Mouse (Mus musculus): ENCODE data around the gene Chaf1a. TPM values are rescaled to one million over a fixed set of nuclear protein-coding genes. Genes with fewer than 3 reads are reported as not detected.

Chaf1a gene
- polyA plus RNA-seq, 1 experiment from 2014 or later = 3.6 TPM

DNA sequence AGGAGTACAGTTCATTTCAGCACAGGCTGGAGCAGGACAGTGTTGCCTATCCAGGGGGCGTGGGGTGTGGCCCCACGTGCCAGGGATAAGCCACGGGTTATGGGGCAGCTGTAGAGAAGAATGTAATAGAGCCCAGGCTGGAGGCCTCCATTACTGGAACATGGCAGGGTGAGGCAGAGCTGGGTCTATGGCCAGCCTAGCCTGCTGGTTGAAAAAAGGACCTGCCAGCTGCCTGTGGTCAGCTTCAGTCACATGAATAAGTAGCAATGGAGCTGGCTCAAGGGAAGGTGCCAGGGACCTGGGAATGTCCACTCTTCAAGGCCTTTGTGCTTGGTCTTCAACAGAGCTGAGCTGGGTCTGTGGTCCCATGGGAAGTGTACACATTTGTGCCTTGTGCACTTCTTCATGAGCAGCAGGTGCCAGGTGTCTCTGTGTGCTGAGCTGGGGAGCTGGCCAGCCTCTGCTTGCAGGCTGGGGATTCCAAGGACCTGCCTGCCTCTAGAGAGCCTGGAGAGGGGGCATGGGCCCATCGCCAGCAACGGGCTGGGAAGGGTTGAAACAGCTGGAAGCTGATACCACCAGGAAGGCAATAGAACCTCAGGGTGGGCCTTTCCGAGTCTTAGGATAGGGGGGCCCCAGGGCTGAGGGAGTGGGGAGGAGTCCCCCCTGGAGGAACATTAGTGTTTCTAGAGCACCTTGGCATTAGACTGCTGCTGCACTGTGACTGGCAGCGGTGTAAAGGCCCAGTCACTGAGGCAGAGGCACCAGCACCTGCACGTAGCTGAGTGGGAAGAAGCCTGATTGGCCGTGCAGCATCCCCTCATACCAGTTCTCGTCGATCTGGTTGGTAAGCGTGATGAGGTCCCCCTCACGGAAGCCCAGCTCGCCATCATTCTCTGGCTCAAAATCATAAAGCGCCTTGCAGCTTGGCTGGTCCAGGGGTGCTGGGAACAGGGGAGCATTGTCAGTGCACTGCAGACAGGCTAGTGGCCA is 23.1 kb upstream of the Chaf1a start:
- WGBS = 82% methylated on average over 15 of the region's 15 CpGs
- H3K9ac ChIP-seq (ENCODE audit: low read depth, low read length) = no peak overlapping the region

DNA sequence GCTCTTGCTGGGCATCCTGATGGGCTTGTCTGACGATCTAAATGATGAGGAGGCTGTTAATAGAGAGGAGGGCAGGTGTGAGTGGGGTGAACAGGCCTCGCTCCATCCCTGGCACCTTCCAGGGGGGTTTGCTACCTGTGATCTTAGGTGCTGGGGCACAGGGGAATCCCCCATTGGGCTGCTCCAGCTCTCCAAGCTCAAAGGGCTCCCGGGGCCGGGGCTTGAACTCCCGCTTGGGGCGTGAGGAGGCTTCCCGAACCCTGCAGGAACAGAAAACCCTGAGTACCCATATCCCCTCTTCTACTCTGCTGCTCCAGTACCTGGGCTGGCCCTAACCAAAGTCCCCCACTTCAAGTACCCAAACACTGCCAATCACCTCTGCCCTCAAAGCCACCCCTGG is 22.4 kb upstream of the Chaf1a start:
- Histone ChIP-seq H3K9me3 (replicated peaks; ENCODE audit: control insufficient read depth, low read length, poor library complexity, severe bottlenecking) (no peaks in the 10 kb centered on the region), H3K27ac (ENCODE audit: low read length) (no peak overlapping the region; the same call in 1 of the 2 replicates), H3K4me2 (ENCODE audit: low read length) (no peak overlapping the region), H3K9ac (ENCODE audit: low read depth, low read length) (no peak overlapping the region), H3K4me1 (ENCODE audit: control insufficient read depth, insufficient read depth, low read length) (no peaks in the 10 kb centered on the region), H3K27me3 (ENCODE audit: control insufficient read depth, insufficient read depth, low read depth, low read length) (no peaks in the 10 kb centered on the region), H3K36me3 (ENCODE audit: control insufficient read depth, insufficient read depth, low read length) (peaks cover 49% of the 10 kb centered on the region), H3K4me3 (ENCODE audit: low read depth, low read length) (no peak overlapping the region)
- 90% methylated on average over 7 of the region's 7 CpGs for WGBS
- ATAC-seq = no peak

More for the DNA sequence above, 23.1 kb upstream of the Chaf1a start:
- Histone ChIP-seq H3K27ac (ENCODE audit: low read length) (peak overlapping the region; percentile 33), H3K36me3 (ENCODE audit: control insufficient read depth, insufficient read depth, low read length) (peaks cover 49% of the 10 kb centered on the region), H3K27me3 (ENCODE audit: control insufficient read depth, insufficient read depth, low read depth, low read length) (no peaks in the 10 kb centered on the region), H3K4me2 (ENCODE audit: low read length) (no peak overlapping the region), H3K4me3 (ENCODE audit: low read depth, low read length) (no peak overlapping the region), H3K9me3 (replicated peaks; ENCODE audit: control insufficient read depth, low read length, poor library complexity, severe bottlenecking) (no peaks in the 10 kb centered on the region), H3K4me1 (ENCODE audit: control insufficient read depth, insufficient read depth, low read length) (peaks cover 3% of the 10 kb centered on the region)
- ATAC-seq = no peak

DNA sequence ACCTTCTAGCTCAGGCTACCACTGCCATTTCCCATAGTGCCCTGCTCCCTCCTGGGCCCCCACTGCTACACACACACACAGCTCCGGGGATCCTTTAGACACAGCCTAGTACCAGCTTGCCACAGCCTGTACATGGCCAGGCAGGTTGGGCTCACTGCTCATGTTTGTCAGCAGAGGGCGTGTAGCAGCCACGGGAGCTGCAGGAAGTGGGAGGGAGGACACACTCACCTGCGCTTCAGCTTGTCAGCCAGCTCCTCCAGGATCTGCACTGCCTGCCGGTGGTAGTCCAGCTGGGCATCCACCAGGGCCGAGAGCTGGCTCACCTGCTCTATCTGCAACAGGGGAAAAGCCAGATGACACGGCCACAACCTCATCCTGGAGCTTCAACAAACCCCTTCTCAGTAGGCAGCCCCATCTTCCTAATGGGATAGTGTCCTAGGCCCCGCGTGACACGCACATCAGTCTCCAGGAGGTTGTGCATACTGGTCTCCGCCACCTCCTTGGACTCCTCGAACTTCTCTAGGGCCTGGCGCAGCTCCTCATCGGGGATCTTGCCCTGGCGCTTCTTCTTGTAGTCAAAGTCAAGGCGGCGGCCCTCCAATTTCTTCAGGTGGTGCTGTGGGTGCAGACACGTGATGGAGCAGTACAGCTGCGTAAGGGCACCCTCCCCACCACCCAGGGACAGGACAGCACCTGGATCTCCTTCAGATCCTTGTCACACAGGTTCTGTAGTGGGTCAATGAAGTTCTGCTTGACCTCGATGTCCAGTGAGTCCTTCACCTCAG is 21.7 kb upstream of the Chaf1a start:
- H3K4me2 ChIP-seq (ENCODE audit: low read length) = no peak overlapping the region
- no peak overlapping the region; the same call in 1 of the 2 replicates for H3K27ac ChIP-seq (ENCODE audit: low read length)
- H3K27me3 ChIP-seq (ENCODE audit: control insufficient read depth, insufficient read depth, low read depth, low read length) = no peaks in the 10 kb centered on the region
- H3K9me3 ChIP-seq (replicated peaks; ENCODE audit: control insufficient read depth, low read length, poor library complexity, severe bottlenecking) = no peaks in the 10 kb centered on the region
- H3K4me3 ChIP-seq (ENCODE audit: low read depth, low read length) = no peak overlapping the region
- H3K9ac ChIP-seq (ENCODE audit: low read depth, low read length) = no peak overlapping the region
- peak; percentile 30 for ATAC-seq
- H3K4me1 ChIP-seq (ENCODE audit: control insufficient read depth, insufficient read depth, low read length) = no peaks in the 10 kb centered on the region
- 75% methylated on average over 20 of the region's 20 CpGs for WGBS
- peaks cover 45% of the 10 kb centered on the region for H3K36me3 ChIP-seq (ENCODE audit: control insufficient read depth, insufficient read depth, low read length)

DNA sequence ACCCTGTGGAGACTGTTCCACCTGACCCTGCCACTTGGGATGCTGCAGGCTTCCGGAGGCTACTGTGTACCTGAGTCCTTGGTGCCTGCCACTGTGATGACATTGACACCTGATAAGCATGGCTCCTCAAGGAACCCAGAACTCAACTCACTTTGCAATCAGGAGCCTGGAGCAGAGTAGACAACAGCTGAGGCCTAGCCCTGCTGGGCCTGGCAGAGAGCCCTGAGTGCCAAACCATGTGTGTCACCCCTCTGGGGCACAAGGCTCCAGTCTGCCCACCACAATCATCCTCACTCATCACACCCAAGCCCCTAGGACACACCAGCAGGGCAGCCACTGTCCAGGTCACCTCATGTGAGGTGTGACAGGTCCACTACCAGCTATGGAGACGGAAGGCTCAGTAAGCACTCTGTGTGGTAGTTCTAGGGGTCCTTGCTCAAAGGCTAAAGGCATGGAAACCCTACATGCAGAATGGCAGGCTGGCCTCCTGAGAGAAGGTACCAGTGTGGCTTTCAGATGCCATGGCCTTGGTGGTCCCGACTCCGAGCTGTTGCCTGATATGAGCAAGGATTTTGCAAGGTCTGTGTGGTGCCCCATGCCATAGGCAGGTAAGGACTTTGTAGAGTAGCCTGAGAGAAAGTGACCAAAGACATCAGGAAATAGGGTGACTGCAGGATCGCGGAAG is 19.7 kb upstream of the Chaf1a start:
- WGBS = 91% methylated on average over 6 of the region's 6 CpGs
- H3K27me3 ChIP-seq (ENCODE audit: control insufficient read depth, insufficient read depth, low read depth, low read length) = no peaks in the 10 kb centered on the region

DNA sequence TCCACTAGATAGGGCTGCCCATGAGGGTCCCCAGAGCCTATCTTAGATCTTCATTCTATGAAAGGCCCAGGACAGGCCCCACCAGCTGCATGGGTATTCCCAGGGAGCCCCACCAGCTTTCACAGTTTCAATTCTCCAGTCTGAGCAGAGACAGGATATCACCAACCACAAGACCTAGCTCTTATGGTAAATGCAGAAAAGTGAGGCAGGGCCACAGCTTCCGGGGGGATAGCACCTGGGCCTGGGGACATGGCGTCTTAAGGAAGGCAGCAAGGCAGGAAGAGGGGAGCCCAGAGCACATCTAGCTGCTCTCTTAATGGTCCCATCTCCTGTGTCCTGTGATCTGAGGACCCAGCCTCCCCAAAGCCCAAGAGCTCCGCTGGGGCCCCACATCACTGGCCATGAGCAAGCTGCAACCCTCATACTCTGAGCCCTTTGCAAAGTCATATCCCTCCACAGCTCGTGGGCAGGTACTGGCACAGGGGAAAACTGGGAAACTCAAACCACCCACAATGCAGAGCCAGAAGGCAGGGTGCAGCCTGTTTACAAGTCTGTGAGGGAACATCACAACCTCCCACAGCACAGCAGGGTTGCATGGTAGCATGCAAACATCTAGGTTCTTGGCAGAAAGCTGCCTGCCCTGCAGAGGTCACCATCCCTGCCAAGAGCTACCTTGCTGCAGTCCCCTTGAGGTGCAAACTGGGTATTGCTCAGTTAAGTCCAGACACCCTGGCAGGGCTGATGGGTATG is 18.9 kb upstream of the Chaf1a start:
- 84% methylated on average over 4 of the region's 4 CpGs for WGBS
- peaks cover 26% of the 10 kb centered on the region for H3K36me3 ChIP-seq (ENCODE audit: control insufficient read depth, insufficient read depth, low read length)
- no peak overlapping the region for H3K9ac ChIP-seq (ENCODE audit: low read depth, low read length)

More for the DNA sequence above, 19.7 kb upstream of the Chaf1a start:
- H3K4me1 ChIP-seq (ENCODE audit: control insufficient read depth, insufficient read depth, low read length) = no peaks in the 10 kb centered on the region
- 0 out of 2 replicates have a peak overlapping the region, but pooled peaks have one; percentile 40 for H3K27ac ChIP-seq (ENCODE audit: low read length)
- ATAC-seq = no peak
- H3K9ac ChIP-seq (ENCODE audit: low read depth, low read length) = no peak overlapping the region
- H3K9me3 ChIP-seq (replicated peaks; ENCODE audit: control insufficient read depth, low read length, poor library complexity, severe bottlenecking) = no peaks in the 10 kb centered on the region
- no peak overlapping the region for H3K4me2 ChIP-seq (ENCODE audit: low read length)
- peaks cover 34% of the 10 kb centered on the region for H3K36me3 ChIP-seq (ENCODE audit: control insufficient read depth, insufficient read depth, low read length)
- no peak overlapping the region for H3K4me3 ChIP-seq (ENCODE audit: low read depth, low read length)

DNA sequence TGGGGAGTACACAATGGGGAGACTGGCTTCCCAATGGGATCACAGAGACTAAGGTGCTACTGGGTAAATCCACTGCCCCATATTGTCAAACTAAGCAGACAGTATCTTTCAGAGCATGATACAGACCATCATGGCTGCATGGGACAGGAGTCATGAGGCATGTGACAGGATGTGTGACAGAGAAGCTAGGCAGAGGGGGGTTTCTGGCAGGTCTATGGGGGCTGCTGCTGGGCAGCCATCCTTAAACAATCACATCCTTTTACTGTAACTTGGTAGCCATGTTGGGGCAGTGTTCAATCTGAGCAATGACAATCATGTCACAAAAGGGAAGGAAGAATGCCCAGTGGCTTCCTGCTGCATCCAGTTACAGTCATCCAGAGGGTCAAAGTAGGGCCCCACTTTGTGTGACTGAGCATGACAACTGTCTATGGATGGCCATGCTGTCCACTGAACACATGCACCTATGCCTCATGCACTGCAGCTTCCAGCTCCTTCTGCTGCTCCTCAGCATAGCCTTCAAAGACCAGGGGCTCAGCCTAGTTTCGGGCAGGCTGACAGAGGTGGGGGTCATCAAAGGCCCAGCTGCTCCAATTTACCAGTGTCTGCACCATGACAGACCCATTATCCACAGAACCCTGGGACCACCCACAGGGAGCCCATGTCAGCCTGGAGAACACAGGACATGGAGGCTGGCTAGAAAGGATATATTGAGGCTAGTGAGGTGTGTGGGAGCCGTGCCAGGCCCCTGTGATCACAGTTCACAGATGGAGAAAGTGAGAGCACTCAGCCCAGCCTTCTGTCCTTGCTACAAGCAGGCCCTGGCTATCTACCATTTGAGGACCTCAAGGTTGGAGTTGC is 17.9 kb upstream of the Chaf1a start:
- Histone ChIP-seq H3K4me2 (ENCODE audit: low read length) (no peak overlapping the region), H3K9me3 (replicated peaks; ENCODE audit: control insufficient read depth, low read length, poor library complexity, severe bottlenecking) (no peaks in the 10 kb centered on the region), H3K27ac (ENCODE audit: low read length) (no peak overlapping the region), H3K9ac (ENCODE audit: low read depth, low read length) (no peak overlapping the region; the same call in 1 of the 2 replicates), H3K4me1 (ENCODE audit: control insufficient read depth, insufficient read depth, low read length) (no peaks in the 10 kb centered on the region), H3K27me3 (ENCODE audit: control insufficient read depth, insufficient read depth, low read depth, low read length) (no peaks in the 10 kb centered on the region), H3K36me3 (ENCODE audit: control insufficient read depth, insufficient read depth, low read length) (peaks cover 16% of the 10 kb centered on the region), H3K4me3 (ENCODE audit: low read depth, low read length) (no peak overlapping the region)
- WGBS = 44% methylated on average over 2 of the region's 2 CpGs
- no peak for ATAC-seq

More for the DNA sequence above, 18.9 kb upstream of the Chaf1a start:
- Histone ChIP-seq H3K4me3 (ENCODE audit: low read depth, low read length) (no peak overlapping the region), H3K4me2 (ENCODE audit: low read length) (no peak overlapping the region), H3K27me3 (ENCODE audit: control insufficient read depth, insufficient read depth, low read depth, low read length) (no peaks in the 10 kb centered on the region), H3K27ac (ENCODE audit: low read length) (peak overlapping the region; percentile 40; the same call in 1 of the 2 replicates), H3K9me3 (replicated peaks; ENCODE audit: control insufficient read depth, low read length, poor library complexity, severe bottlenecking) (no peaks in the 10 kb centered on the region), H3K4me1 (ENCODE audit: control insufficient read depth, insufficient read depth, low read length) (no peaks in the 10 kb centered on the region)
- no peak for ATAC-seq

DNA sequence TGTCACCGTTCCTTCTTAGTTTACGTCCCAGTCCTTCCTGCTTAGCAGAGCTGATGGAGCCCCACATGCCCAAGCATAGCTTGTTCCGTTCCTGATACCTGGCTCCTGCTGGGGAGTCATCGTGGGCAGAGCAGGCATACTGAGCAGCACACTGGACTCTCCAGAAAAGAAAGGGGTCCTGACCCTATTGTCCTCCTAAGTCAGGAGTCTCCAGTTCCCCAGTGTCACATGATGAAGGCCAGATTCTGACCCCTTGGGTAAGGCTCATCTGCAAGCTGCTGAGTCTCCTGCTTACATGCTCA is 17.3 kb upstream of the Chaf1a start:
- H3K4me2 ChIP-seq (ENCODE audit: low read length) = no peak overlapping the region
- H3K9me3 ChIP-seq (replicated peaks; ENCODE audit: control insufficient read depth, low read length, poor library complexity, severe bottlenecking) = no peaks in the 10 kb centered on the region
- no peaks in the 10 kb centered on the region for H3K27me3 ChIP-seq (ENCODE audit: control insufficient read depth, insufficient read depth, low read depth, low read length)
- peaks cover 10% of the 10 kb centered on the region; the same call in 1 of the 2 replicates for H3K36me3 ChIP-seq (ENCODE audit: control insufficient read depth, insufficient read depth, low read length)
- no peaks in the 10 kb centered on the region for H3K4me1 ChIP-seq (ENCODE audit: control insufficient read depth, insufficient read depth, low read length)
- no peak for ATAC-seq
- WGBS = 81% methylated on average over 4 of the region's 4 CpGs
- no peak overlapping the region for H3K4me3 ChIP-seq (ENCODE audit: low read depth, low read length)
- no peak overlapping the region for H3K27ac ChIP-seq (ENCODE audit: low read length)
- no peak overlapping the region for H3K9ac ChIP-seq (ENCODE audit: low read depth, low read length)
